Mouse (Mus musculus) E14TG2a.4 (cell line): ENCODE results near the gene Notch2.

Source experiments
- CTCF ChIP-seq: conservative IDR thresholded peaks from 2 replicates; pipeline ENCODE4 v1.5.1; 2014; ENCODE audit warnings: low read length
- NANOG ChIP-seq: IDR thresholded peaks from 2 replicates; pipeline ENCODE4 v1.6.1; 2014; ENCODE audit warnings: borderline replicate concordance, low read length, mixed read lengths
- POU5F1 ChIP-seq: IDR thresholded peaks from 2 replicates; pipeline ENCODE4 v1.6.1; 2014; ENCODE audit warnings: low read length, borderline replicate concordance

DNA sequence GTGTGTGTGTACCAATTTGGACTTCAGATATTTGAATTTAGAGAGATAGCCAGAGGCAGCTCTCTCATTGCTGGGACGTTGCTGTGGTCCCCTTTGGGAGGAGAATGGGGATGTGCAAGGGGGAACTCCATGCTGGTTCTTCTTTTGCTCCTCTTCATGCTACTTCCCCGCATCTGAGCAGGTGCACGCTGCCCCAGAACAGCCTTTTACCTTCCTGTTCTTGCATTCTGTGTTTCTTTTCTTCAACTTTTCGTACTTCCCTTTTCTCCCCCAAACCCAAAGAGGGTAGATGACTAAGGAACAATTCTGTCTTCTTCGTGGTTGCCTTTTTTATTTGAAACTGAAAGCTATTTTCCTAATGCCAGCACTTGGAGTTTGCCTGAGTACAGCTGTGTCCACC is 8.0 kb upstream of the Notch2 start:
- TF ChIP-seq CTCF (no peak), NANOG (no peak), POU5F1 (no peak)
